Mouse (Mus musculus) lung, postnatal 0 days (tissue): Measurements from ENCODE around the gene Kcnip4. TPM values are rescaled to one million over a fixed set of nuclear protein-coding genes. Genes with fewer than 3 reads are reported as not detected.

ENCODE experiments used
- ATAC-seq: fragments of 200-750 bp; cut with Nextera tagmentation; 2 replicates; pipeline ENCODE4 v1.8.0; 2017; ENCODE audit warnings: moderate library complexity
- DNase-seq: peaks from one replicate; pipeline ENCODE4 v3.0.0-alpha.2; 2016; ENCODE audit warnings: low spot score
- H3K27ac ChIP-seq: fragments of 300-500 bp; sonication (generic); 2 replicates; pipeline ENCODE4 v1.5.1; 2014; ENCODE audit warnings: antibody characterized with exemption, mild to moderate bottlenecking, low read length, mixed read lengths
- H3K27me3 ChIP-seq: fragments of 300-500 bp; sonication (generic); replicated peaks from 2 replicates; pipeline ENCODE4 v1.6.1; 2014; ENCODE audit warnings: low read length, mixed read lengths; ENCODE audit not compliant: insufficient read depth
- H3K36me3 ChIP-seq: fragments of 300-500 bp; sonication (generic); 2 replicates; pipeline ENCODE4 v1.6.1; 2014; ENCODE audit warnings: low read length, mixed read lengths; ENCODE audit not compliant: insufficient read depth
- H3K4me1 ChIP-seq: fragments of 300-500 bp; sonication (generic); 2 replicates; pipeline ENCODE4 v1.6.1; 2014; ENCODE audit warnings: antibody characterized with exemption, low read depth, low read length, mixed read lengths; ENCODE audit not compliant: insufficient read depth
- H3K4me2 ChIP-seq: fragments of 300-500 bp; sonication (generic); replicated peaks from 2 replicates; pipeline ENCODE4 v1.6.1; 2014; ENCODE audit warnings: low read depth, mild to moderate bottlenecking, low read length, moderate library complexity, mixed read lengths
- H3K4me3 ChIP-seq: fragments of 300-500 bp; sonication (generic); 2 replicates; pipeline ENCODE4 v1.5.1; 2014; ENCODE audit warnings: low read depth, low read length
- H3K9ac ChIP-seq: fragments of 300-500 bp; sonication (generic); replicated peaks from 2 replicates; pipeline ENCODE4 v1.6.1; 2014; ENCODE audit warnings: low read depth, mild to moderate bottlenecking
- H3K9me3 ChIP-seq: fragments of 300-500 bp; sonication (generic); 2 replicates; pipeline ENCODE4 v1.6.1; 2016; ENCODE audit warnings: low read length, mixed read lengths
- CTCF ChIP-seq: IDR thresholded peaks from 2 replicates; pipeline ENCODE4 v1.5.1; 2016; ENCODE audit warnings: antibody characterized with exemption, mild to moderate bottlenecking
- EP300 ChIP-seq: IDR thresholded peaks from 2 replicates; pipeline ENCODE4 v1.6.1; 2016; ENCODE audit warnings: antibody characterized with exemption, mild to moderate bottlenecking, control low read depth
- WGBS: fragments of 180-500 bp; shearing (Covaris S2); extraction: QIAGEN DNeasy Blood & Tissue Kit; methylation state at CpG from one replicate; pipeline ENCODE4 v1.1.7; 2014; 5-methylcytosine and 5-hydroxymethylcytosine counted together
- polyA plus RNA-seq: library from polyadenylated mRNA; unstranded; fragments of >200 nt; fragmentation: Nextera tagmentation; extraction: Ambion mirVana; gene quantifications from 2 replicates; pipeline ENCODE4 v1.2.1, GENCODE M21; 2015

Kcnip4 gene
- polyA plus RNA-seq, 1 experiment from 2014 or later = 0.53 TPM

DNA sequence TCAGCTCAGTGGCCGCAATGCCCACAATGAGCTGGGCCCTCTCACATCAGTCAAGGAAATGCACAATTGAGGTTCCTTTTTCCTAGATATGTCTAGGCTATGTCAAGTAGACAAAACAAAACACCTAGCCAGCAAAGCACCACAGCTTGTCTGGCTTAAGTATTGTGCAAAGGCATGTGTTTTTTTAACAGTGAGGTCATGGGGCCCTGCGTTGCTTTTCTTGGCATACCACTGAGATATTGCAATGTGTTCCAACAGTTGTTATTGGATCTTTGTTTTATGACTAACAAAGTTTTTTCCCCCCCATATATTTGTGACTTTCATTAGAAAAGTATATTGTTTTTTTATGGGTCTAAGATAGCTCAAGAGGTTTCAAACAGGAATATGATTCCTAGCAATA lies 1105.0 kb downstream of the Kcnip4 start:
- 84% methylated on average over 2 of the region's 2 CpGs for WGBS
- ATAC-seq (no peak), DNase-seq (peak; percentile 14)

DNA sequence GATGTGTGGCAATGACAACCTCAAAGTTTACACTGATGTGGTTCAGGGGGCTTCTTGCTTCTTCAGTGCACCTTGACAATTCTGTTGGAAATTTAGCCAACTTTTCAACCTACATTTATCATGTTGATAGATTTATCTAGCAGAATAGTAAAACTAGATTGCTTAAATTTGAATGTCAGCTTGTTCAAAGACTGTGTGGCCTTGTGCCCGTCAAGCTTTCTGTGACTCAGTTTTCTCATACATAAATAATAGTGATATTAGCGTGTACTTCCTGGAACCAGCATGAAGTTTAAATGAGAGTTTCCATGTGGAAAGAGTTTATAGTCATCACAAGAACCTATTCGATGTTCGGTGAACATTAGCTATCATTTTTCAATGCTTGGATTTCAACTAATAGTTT lies 1112.4 kb downstream of the Kcnip4 start:
- H3K4me3 ChIP-seq = no peak overlapping the region
- H3K27me3 ChIP-seq = no peaks in the 10 kb centered on the region
- H3K4me1 ChIP-seq = no peaks in the 10 kb centered on the region
- no peak for ATAC-seq
- 95% methylated on average over 4 of the region's 4 CpGs for WGBS
- no peak for DNase-seq
- TF ChIP-seq EP300 = no peak
- TF ChIP-seq CTCF = no peak
- no peak overlapping the region for H3K9ac ChIP-seq
- H3K4me2 ChIP-seq = no peak overlapping the region
- no peak overlapping the region for H3K27ac ChIP-seq
- H3K9me3 ChIP-seq = no peaks in the 10 kb centered on the region
- no peaks in the 10 kb centered on the region for H3K36me3 ChIP-seq

More for the DNA sequence above, 1105.0 kb downstream of the Kcnip4 start:
- no peaks in the 10 kb centered on the region for H3K27me3 ChIP-seq
- no peak overlapping the region for H3K27ac ChIP-seq
- no peak overlapping the region for H3K4me3 ChIP-seq
- H3K4me2 ChIP-seq = no peak overlapping the region
- H3K9me3 ChIP-seq = no peaks in the 10 kb centered on the region
- no peaks in the 10 kb centered on the region for H3K36me3 ChIP-seq
- no peak for TF ChIP-seq CTCF
- no peak for TF ChIP-seq EP300
- no peak overlapping the region for H3K9ac ChIP-seq
- H3K4me1 ChIP-seq = no peaks in the 10 kb centered on the region

DNA sequence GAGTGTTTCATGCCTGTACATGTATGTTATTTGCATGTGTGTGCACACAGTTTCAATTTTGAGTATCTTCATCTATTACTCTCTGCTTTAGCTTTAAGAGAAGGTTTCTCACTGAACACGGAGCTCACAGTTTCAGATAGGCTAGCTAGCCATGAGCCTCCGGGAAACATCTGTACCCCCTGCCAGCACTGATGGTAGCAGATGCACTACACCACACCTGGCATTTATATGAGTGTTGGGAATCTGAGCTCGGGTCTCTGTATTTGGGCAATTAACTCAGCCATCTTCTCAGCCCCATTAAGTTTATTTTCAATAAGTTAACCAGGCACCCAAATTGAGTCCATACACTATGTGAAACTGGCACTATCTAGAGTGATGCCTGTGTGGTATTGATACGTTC lies 1113.2 kb downstream of the Kcnip4 start:
- H3K9ac ChIP-seq = no peak overlapping the region
- no peak for DNase-seq
- 85% methylated on average over 4 of the region's 4 CpGs for WGBS
- H3K27ac ChIP-seq = no peak overlapping the region
- H3K27me3 ChIP-seq = no peaks in the 10 kb centered on the region
- no peak for ATAC-seq
- no peak overlapping the region for H3K4me3 ChIP-seq
- no peaks in the 10 kb centered on the region for H3K9me3 ChIP-seq
- no peak overlapping the region for H3K4me2 ChIP-seq
- no peak for TF ChIP-seq EP300
- no peak for TF ChIP-seq CTCF
- H3K36me3 ChIP-seq = no peaks in the 10 kb centered on the region
- H3K4me1 ChIP-seq = no peaks in the 10 kb centered on the region

DNA sequence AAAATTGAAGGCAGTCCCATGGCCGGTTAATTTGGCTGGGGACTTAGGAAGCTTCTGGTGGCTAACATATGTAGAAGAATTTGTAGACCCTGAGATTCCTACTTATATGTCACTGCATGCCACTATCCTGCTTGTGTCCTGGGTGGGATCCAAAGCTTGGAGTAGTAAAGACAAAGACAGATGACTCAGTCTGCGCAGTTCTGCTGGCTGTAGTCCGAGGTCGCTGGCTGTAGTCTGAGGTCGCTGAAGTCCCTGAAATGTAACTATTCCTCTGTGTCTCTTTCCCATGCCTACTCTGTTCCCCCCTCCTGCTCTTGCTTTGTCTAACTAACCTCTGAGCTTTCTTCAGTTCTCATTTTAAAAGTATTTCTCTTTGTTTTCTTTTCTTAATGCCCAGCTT lies 1114.4 kb downstream of the Kcnip4 start:
- WGBS = 70% methylated on average over 5 of the region's 5 CpGs

DNA sequence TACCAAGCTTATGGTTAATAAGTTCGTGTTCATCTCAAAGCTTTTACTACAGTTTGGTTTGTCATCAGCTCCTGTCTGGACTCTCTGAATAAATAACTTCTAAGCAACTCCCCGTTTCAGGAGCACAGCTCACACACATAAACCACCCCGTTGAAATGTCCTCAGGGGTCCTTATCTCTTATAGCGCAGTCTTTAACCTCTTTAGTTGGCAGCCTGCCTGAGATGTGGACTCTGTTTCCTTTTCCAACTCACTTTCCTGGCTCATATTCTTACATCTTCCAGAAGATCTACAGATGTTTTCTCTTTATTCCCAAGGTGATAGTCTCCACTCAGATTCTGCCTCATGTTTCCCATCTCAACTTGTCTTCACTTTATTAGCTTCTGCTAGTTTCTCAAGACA lies 1116.4 kb downstream of the Kcnip4 start:
- Histone ChIP-seq H3K9me3 (no peaks in the 10 kb centered on the region), H3K9ac (no peak overlapping the region), H3K27me3 (no peaks in the 10 kb centered on the region), H3K4me1 (no peaks in the 10 kb centered on the region), H3K4me3 (no peak overlapping the region), H3K36me3 (no peaks in the 10 kb centered on the region), H3K4me2 (no peak overlapping the region), H3K27ac (no peak overlapping the region)
- no peak for ATAC-seq
- TF ChIP-seq CTCF = no peak
- TF ChIP-seq EP300 = no peak
- no peak for DNase-seq
- WGBS = 29% methylated on average over 4 of the region's 4 CpGs

More for the DNA sequence above, 1114.4 kb downstream of the Kcnip4 start:
- Histone ChIP-seq H3K27me3 (no peaks in the 10 kb centered on the region), H3K9ac (no peak overlapping the region), H3K4me2 (no peak overlapping the region), H3K4me3 (no peak overlapping the region), H3K4me1 (no peaks in the 10 kb centered on the region), H3K27ac (no peak overlapping the region), H3K9me3 (no peaks in the 10 kb centered on the region), H3K36me3 (no peaks in the 10 kb centered on the region)
- TF ChIP-seq EP300 = no peak
- TF ChIP-seq CTCF = no peak
- DNase-seq (no peak), ATAC-seq (no peak)

DNA sequence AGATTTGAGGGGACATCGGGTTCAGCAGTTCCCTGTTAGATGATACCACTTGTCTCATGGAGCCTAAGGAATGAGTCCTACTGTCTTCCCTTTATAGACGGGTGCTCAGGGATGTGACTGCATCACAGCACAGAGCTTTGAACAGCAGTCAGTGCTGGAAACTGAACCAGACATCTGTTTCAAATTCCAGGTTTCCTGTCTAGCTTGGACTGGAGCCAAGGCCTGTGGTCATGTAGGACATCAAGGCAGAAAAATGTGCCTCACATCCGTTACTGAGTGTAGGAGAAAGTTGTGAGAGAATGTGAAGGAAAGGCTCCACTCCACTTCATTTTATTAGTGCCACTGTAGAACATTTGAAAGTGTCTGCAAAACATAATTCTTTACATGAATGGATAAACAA lies 1122.2 kb downstream of the Kcnip4 start:
- H3K27me3 ChIP-seq = no peaks in the 10 kb centered on the region
- no peak overlapping the region for H3K4me2 ChIP-seq
- DNase-seq = peak; percentile 8
- 45% methylated on average over 3 of the region's 3 CpGs for WGBS
- H3K9me3 ChIP-seq = no peaks in the 10 kb centered on the region
- no peaks in the 10 kb centered on the region for H3K4me1 ChIP-seq
- TF ChIP-seq CTCF (no peak), EP300 (no peak)
- H3K4me3 ChIP-seq = no peak overlapping the region
- no peaks in the 10 kb centered on the region for H3K36me3 ChIP-seq
- no peak overlapping the region for H3K9ac ChIP-seq
- no peak overlapping the region for H3K27ac ChIP-seq
- no peak for ATAC-seq
